Mouse (Mus musculus): ENCODE results near the gene Gm5938. TPM values are rescaled to one million over a fixed set of nuclear protein-coding genes. Genes with fewer than 3 reads are reported as not detected.

Gene Gm5938
- total RNA-seq (2021) = not detected
- long read RNA-seq, experiment 1 = 0 reads
- long read RNA-seq, experiment 2 = 0 reads

- no peak for DNase-seq
Observed at GRCm38 (mm10) chrX:78125167-78125566, at the start of gene Gm5938. Gm5938 (plus strand) TSS chrX:78125467.

GRCm38 (mm10) chrX:78091274-78091673 is 34.0 kb upstream of the Gm5938 start, which contains the start of gene Obp1a:
Obp1a (minus strand) TSS chrX:78091374.
- no peak for DNase-seq

Other genes starting within 250 kb of the Gm5938 start
- not detected for gene 5430402E10Rik, start 200.4 kb upstream of the Gm5938 start, total RNA-seq (2021)
- gene Obp1a, start 34.1 kb upstream of the Gm5938 start, total RNA-seq (2021) = not detected
- gene Obp1b, start 61.3 kb downstream of the Gm5938 start, total RNA-seq (2021) = not detected
- not detected for gene Gm14743, start 120.5 kb downstream of the Gm5938 start, total RNA-seq (2021)
- not detected for gene 4930480E11Rik, start 244.2 kb downstream of the Gm5938 start, total RNA-seq (2021)

Measured in adrenal gland, postnatal 36 days (tissue).